Mouse (Mus musculus): ENCODE data around the gene Fam173b. TPM values are rescaled to one million over a fixed set of nuclear protein-coding genes. Genes with fewer than 3 reads are reported as not detected.

The Fam173b gene
- total RNA-seq (2023), result 14.7 TPM

GRCm38 (mm10) chr15:31601646-31602374 lies at the start of gene Fam173b, which contains the start of gene Cct5:
TSS of gene Fam173b (plus strand) at chr15:31601852.
TSS of gene Cct5 (minus strand) at chr15:31601804.

DNA sequence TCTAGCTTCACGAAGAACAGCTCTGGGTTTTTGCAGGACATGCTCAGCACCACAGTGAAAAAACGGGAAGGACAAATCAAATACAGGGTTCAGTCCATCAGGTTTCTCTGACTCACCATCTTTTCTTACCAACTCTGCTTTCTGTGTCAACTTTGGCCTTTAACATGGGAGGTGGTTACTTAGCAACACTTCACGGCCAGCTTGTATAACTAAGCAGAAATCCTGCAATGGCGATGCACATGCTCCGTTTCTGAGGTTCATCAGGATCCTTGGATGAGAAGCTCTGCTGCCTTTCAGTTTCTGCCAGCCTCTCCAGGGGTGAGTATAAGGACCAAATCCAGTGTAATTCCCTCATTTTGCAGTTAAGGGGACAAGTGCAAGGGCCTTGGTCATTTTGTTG lies 36.5 kb upstream of the Fam173b start, which contains the start of gene Cmbl:
Cmbl (plus strand) TSS at position 206 of the 400 bp plus-strand sequence.

Other genes starting within 250 kb of the Fam173b start
- gene Ankrd33b, start 234.1 kb upstream of the Fam173b start, total RNA-seq (2023), result 3.4 TPM
- 3.1 TPM for gene Ropn1l, start 148.1 kb upstream of the Fam173b start, total RNA-seq (2023)
- 77.4 TPM for gene March6, start 70.8 kb upstream of the Fam173b start, total RNA-seq (2023)
- gene Cmbl, start 36.5 kb upstream of the Fam173b start, total RNA-seq (2023), result not detected
- gene Cct5, start within 50 bp of the Fam173b start, total RNA-seq (2023), result 250 TPM

Data from CD4-positive naive resting alpha-beta T cell, adult 76 days (primary cell).